Mouse (Mus musculus) heart, embryonic 11.5 days (tissue): ENCODE data around the gene Cnst. TPM values are rescaled to one million over a fixed set of nuclear protein-coding genes. Genes with fewer than 3 reads are reported as not detected.

Source experiments
- ATAC-seq: fragments of 200-750 bp; cut with Nextera tagmentation; replicated peaks from 2 replicates; pipeline ENCODE4 v1.8.0; 2017; ENCODE audit warnings: moderate library complexity; ENCODE audit not compliant: insufficient number of reproducible peaks, low FRiP score, low TSS enrichment
- H3K27ac ChIP-seq: fragments of 300-500 bp; sonication (generic); 2 replicates; pipeline ENCODE4 v1.5.1; 2014; ENCODE audit warnings: mild to moderate bottlenecking, low read depth, low read length
- H3K27me3 ChIP-seq: fragments of 300-500 bp; sonication (generic); 2 replicates; pipeline ENCODE4 v1.6.1; 2014; ENCODE audit warnings: mild to moderate bottlenecking, low read length, mixed read lengths; ENCODE audit not compliant: control insufficient read depth, insufficient read depth
- H3K36me3 ChIP-seq: fragments of 300-500 bp; sonication (generic); 2 replicates; pipeline ENCODE4 v1.6.1; 2014; ENCODE audit warnings: mild to moderate bottlenecking, low read length, moderate library complexity, mixed read lengths; ENCODE audit not compliant: control insufficient read depth, insufficient read depth
- H3K4me1 ChIP-seq: fragments of 300-500 bp; sonication (generic); 2 replicates; pipeline ENCODE4 v1.6.1; 2014; ENCODE audit warnings: low read length; ENCODE audit not compliant: control insufficient read depth, insufficient read depth
- H3K4me2 ChIP-seq: fragments of 300-500 bp; sonication (generic); 2 replicates; pipeline ENCODE4 v1.6.1; 2014; ENCODE audit warnings: mild to moderate bottlenecking, moderate library complexity
- H3K4me3 ChIP-seq: fragments of 300-500 bp; sonication (generic); 2 replicates; pipeline ENCODE4 v1.5.1; 2014; ENCODE audit warnings: low read depth, low read length
- H3K9ac ChIP-seq: fragments of 300-500 bp; sonication (generic); 2 replicates; pipeline ENCODE4 v1.6.1; 2014; ENCODE audit warnings: mild to moderate bottlenecking, low read depth, low read length, moderate library complexity
- H3K9me3 ChIP-seq: fragments of 300-500 bp; sonication (generic); replicated peaks from 2 replicates; pipeline ENCODE4 v1.6.1; 2016; ENCODE audit warnings: low read length; ENCODE audit not compliant: control insufficient read depth
- WGBS: fragments of 180-500 bp; shearing (Covaris S2); extraction: QIAGEN DNeasy Blood & Tissue Kit; methylation state at CpG from one replicate; pipeline ENCODE4 v1.1.7; 2014; ENCODE audit not compliant: insufficient replicate concordance; 5-methylcytosine and 5-hydroxymethylcytosine counted together
- polyA plus RNA-seq: library from polyadenylated mRNA; unstranded; fragments of >200 nt; fragmentation: Nextera tagmentation; extraction: Ambion mirVana; gene quantifications from 2 replicates; pipeline ENCODE4 v1.2.1, GENCODE M21; 2014

Cnst gene
- polyA plus RNA-seq, 1 experiment from 2014 or later, result 13.2 TPM

DNA sequence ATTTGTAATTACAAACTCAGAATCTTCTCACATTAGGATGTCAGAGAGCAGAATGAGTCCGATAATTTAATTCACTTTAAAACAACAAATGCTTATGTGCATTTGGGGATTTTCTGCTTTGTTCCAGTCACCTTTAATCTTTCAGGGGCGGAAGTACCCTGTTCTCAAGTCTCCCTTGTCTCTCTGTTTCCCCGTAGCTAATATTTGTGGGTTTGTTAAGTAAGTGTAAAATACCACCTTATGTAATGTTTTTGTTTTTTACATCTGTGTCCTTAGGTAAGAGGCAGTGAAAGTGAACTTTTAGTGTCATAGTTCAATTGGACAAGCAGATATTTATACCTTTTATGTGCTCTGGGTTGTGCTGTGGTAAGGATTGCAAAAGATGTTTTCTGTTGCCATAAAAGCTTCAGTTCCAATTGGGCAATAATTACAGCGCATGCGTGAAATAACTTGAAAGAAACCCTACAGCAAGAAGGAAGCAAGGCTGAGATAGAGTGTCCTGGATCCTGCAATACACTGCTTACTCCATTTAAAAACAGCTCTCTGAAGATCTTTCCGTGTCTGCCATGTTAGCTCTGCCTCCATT lies 14.8 kb downstream of the Cnst start:
- Histone ChIP-seq H3K27ac (no peak overlapping the region), H3K36me3 (no peaks in the 10 kb centered on the region), H3K4me1 (0 out of 2 replicates have a peak, but pooled peaks cover 2% of the 10 kb centered on the region), H3K4me2 (no peak overlapping the region), H3K9me3 (no peaks in the 10 kb centered on the region), H3K4me3 (no peak overlapping the region), H3K27me3 (no peaks in the 10 kb centered on the region), H3K9ac (no peak overlapping the region)
- WGBS, result 91% methylated on average over 6 of the region's 6 CpGs
- ATAC-seq, result no peak

DNA sequence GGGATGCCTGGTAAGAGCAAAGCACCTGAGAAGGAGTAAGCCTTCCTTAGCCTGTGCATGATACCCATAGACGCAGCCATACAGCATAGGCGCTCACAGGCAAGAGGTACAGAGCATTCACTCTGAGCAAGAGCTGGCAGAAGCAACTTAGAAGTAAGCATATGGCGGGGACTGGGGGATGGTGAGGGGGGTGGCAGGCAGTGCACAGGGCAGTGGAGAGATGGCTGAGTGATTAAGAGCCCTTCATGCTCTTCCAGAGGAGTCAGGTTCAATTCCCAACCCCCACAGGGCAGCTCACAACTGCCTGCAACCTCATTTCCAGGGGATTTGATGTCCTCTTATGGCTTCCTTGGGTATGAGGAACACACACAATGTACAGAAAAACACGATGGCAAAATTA lies 17.0 kb downstream of the Cnst start:
- H3K4me2 ChIP-seq, result no peak overlapping the region
- ATAC-seq, result no peak
- WGBS, result 83% methylated on average over 4 of the region's 4 CpGs

DNA sequence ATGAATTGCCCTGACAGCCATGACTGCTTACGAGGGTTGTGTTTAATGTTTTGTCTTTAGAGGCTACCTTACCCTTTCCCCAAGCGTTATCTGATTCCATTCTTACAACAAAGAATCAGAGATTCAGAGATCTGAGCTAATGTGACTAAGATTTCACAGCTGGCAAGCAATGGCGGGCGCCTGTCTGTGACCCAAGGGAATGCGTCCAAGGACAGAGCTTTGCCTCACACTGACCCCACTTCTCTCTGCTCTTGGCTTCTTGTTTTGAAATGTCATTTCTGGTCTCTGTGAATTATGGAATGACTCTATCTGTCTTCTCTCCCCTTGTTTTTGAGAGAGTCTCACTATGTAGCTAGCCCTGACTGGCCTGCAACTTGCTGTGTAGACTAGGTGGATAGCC lies 17.8 kb downstream of the Cnst start:
- no peak overlapping the region for H3K4me3 ChIP-seq
- H3K9ac ChIP-seq, result no peak overlapping the region
- peaks cover 14% of the 10 kb centered on the region for H3K4me1 ChIP-seq
- no peaks in the 10 kb centered on the region for H3K9me3 ChIP-seq
- ATAC-seq, result no peak
- WGBS, result 82% methylated on average over 5 of the region's 5 CpGs
- no peaks in the 10 kb centered on the region for H3K27me3 ChIP-seq
- no peak overlapping the region for H3K4me2 ChIP-seq
- no peaks in the 10 kb centered on the region for H3K36me3 ChIP-seq
- H3K27ac ChIP-seq, result no peak overlapping the region

More for the DNA sequence above, 17.0 kb downstream of the Cnst start:
- Histone ChIP-seq H3K9me3 (no peaks in the 10 kb centered on the region), H3K27me3 (no peaks in the 10 kb centered on the region), H3K27ac (no peak overlapping the region), H3K4me3 (no peak overlapping the region), H3K9ac (no peak overlapping the region), H3K4me1 (peaks cover 7% of the 10 kb centered on the region), H3K36me3 (no peaks in the 10 kb centered on the region)

GRCm38 (mm10) chr1:179567558-179567957 lies 21.4 kb downstream of the Cnst start:
- Histone ChIP-seq H3K9ac (no peak overlapping the region), H3K27ac (no peak overlapping the region), H3K4me3 (no peak overlapping the region), H3K4me1 (peaks cover 21% of the 10 kb centered on the region), H3K9me3 (no peaks in the 10 kb centered on the region), H3K36me3 (no peaks in the 10 kb centered on the region), H3K4me2 (no peak overlapping the region), H3K27me3 (no peaks in the 10 kb centered on the region)
- 83% methylated on average over 7 of the region's 7 CpGs for WGBS
- ATAC-seq, result no peak

DNA sequence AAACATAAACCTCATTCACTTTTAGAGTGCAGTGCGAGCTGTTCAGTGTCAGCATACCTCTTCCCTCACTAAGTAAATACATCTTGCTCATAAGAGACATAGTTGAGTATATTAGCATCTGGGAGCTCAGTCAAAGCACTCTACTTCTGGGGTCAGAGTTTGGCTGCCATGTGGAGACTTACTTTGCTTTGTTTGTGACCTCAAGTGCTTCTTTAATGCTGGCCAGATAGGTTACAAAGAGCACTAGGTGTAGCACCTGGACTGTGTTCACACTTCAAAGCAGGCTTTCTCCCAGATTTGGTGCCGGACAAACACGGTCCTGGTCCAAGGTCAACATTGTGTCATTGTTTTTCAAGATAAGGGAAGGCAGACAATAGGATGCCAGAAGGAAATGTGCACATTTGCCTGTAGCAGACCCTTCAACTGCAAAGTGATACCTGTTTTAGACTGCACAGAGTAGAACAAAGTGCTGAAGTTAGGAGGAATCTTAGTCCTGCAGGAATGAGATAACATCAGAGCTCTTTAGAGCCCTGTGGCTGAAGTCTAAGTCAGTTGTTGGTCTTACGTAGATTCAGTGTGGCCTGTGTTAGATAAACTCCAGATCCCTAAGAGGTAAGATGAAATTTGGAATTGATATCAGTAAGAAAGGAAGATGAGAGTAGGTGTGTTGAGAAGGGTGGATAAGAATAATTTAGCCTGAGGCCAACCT lies 22.7 kb downstream of the Cnst start:
- H3K27ac ChIP-seq, result peak overlapping the region; percentile 29; the same call in 1 of the 2 replicates
- 40% methylated on average over 4 of the region's 4 CpGs for WGBS
- ATAC-seq, result no peak
- H3K36me3 ChIP-seq, result no peaks in the 10 kb centered on the region
- H3K4me2 ChIP-seq, result no peak overlapping the region
- peak overlapping the region; percentile 34; the same call in 1 of the 2 replicates for H3K9ac ChIP-seq
- no peak overlapping the region for H3K4me3 ChIP-seq
- no peaks in the 10 kb centered on the region for H3K9me3 ChIP-seq
- peaks cover 19% of the 10 kb centered on the region for H3K4me1 ChIP-seq
- H3K27me3 ChIP-seq, result no peaks in the 10 kb centered on the region

DNA sequence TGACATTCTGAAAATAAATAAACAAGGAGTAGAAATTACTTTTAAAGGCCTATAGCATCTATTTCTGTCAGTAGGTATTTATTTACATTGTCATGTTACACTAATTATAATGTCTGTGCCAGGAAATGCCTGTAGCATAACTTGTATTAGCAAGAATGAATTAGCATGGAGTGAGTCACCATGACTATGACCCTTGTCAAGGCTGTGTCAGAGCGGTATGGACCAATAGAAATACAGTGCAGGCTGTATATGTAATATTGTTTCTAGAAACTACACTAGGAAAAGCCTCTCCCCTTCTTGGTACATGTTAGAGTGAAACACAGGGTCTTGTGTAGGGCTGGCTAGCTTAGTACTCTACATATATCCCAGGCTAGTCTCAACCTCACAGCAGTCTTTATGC lies 24.3 kb downstream of the Cnst start:
- Histone ChIP-seq H3K4me1 (peaks cover 21% of the 10 kb centered on the region), H3K4me3 (no peak overlapping the region), H3K9me3 (no peaks in the 10 kb centered on the region), H3K27ac (no peak overlapping the region), H3K36me3 (no peaks in the 10 kb centered on the region), H3K27me3 (no peaks in the 10 kb centered on the region), H3K9ac (no peak overlapping the region), H3K4me2 (no peak overlapping the region)
- ATAC-seq, result no peak
- 84% methylated on average over 1 of the region's 1 CpGs for WGBS

GRCm38 (mm10) chr1:179571686-179572085 lies 25.5 kb downstream of the Cnst start:
- WGBS, result 84% methylated on average over 4 of the region's 4 CpGs
- Histone ChIP-seq H3K9me3 (no peaks in the 10 kb centered on the region), H3K9ac (no peak overlapping the region), H3K27ac (no peak overlapping the region), H3K27me3 (no peaks in the 10 kb centered on the region), H3K4me2 (no peak overlapping the region), H3K4me3 (no peak overlapping the region), H3K36me3 (no peaks in the 10 kb centered on the region), H3K4me1 (peaks cover 21% of the 10 kb centered on the region)
- ATAC-seq, result no peak

- H3K4me3 ChIP-seq, result no peak overlapping the region
- H3K27me3 ChIP-seq, result no peaks in the 10 kb centered on the region
- no peak overlapping the region for H3K27ac ChIP-seq
- peaks cover 11% of the 10 kb centered on the region for H3K4me1 ChIP-seq
- H3K9me3 ChIP-seq, result no peaks in the 10 kb centered on the region
- no peak for ATAC-seq
- 62% methylated on average over 6 of the region's 6 CpGs for WGBS
- no peaks in the 10 kb centered on the region for H3K36me3 ChIP-seq
- no peak overlapping the region for H3K9ac ChIP-seq
- no peak overlapping the region for H3K4me2 ChIP-seq
Observed at GRCm38 (mm10) chr1:179573650-179574206, 27.6 kb downstream of the Cnst start.
